Mouse (Mus musculus) C2C12 (cell line): ENCODE results near the gene Tspan8.

Experiments
- CEBPB ChIP-seq: IDR thresholded peaks from one replicate; pipeline ENCODE4 v1.6.1; 2011; ENCODE audit warnings: low read depth, mild to moderate bottlenecking, control low read depth, moderate library complexity
- CTCF ChIP-seq: IDR thresholded peaks from one replicate; pipeline ENCODE4 v1.5.1; 2011; ENCODE audit not compliant: control insufficient read depth, insufficient read depth, insufficient read length
- FOSL1 ChIP-seq: IDR thresholded peaks from one replicate; pipeline ENCODE4 v1.8.0; 2011; ENCODE audit warnings: mild to moderate bottlenecking, low read length; ENCODE audit not compliant: poor library complexity, insufficient read depth, severe bottlenecking
- MAX ChIP-seq: IDR thresholded peaks from one replicate; pipeline ENCODE4 v1.6.1; 2011; ENCODE audit warnings: mild to moderate bottlenecking, control low read depth
- MYOD1 ChIP-seq: IDR thresholded peaks from one replicate; pipeline ENCODE4 v1.6.1; 2011; ENCODE audit warnings: low read depth; ENCODE audit not compliant: control insufficient read depth, insufficient read length
- MYOG ChIP-seq: IDR thresholded peaks from one replicate; pipeline ENCODE4 v1.6.1; 2011; ENCODE audit not compliant: control insufficient read depth, insufficient read length; ENCODE audit errors: extremely low read depth
- USF1 ChIP-seq: IDR thresholded peaks from one replicate; pipeline ENCODE4 v1.6.1; 2011; ENCODE audit warnings: low read depth, mild to moderate bottlenecking, control low read depth, moderate library complexity

DNA sequence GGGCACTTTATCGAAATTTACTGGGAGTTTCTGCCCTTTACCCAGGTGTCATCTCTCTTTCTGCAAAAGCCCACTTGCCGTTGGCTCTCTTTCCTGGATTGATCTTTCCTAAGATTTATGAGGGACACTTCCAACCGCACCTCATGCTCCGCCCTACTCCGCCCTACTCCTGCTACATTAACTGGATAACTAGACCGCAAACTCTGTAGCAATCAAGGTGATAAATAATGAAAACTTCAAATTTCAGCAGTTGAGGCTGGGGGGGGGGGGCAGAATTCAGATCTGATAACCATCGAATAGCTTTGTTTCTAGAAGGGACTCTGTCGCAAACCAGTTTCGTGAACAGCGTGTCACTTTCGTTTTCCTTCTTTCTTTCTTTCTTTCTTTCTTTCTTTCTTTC, 1.8 kb upstream of the Tspan8 start:
- no peak for TF ChIP-seq CTCF
- peak; percentile 67 for TF ChIP-seq CEBPB
- no peak for TF ChIP-seq MYOD1
- TF ChIP-seq USF1 = no peak
- TF ChIP-seq MYOG = no peak
- TF ChIP-seq MAX = no peak
- no peak for TF ChIP-seq FOSL1
